Mouse (Mus musculus): ENCODE data around the gene Cd200r2.

DNA sequence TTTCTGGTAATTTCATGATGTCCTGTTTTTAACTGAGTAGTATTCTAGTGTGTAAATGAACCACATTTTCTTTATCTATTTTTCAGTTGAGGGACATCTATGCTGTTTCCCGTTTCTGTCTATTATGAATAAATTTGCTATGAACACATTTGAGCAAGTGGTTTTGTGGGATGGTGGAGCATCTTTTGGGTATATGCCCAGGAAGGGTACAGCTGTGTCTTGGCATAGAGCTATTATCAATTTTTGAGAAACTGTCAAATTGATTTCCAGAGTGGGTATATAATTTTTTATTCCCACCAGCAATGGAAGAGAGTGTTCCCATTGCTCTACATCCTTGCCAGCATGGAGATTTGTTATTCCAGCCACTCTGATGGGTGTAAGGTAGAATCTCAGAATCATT, 65.1 kb downstream of the Cd200r2 start:
- TF ChIP-seq CTCF (IDR thresholded peaks at IDR 0.05; ENCODE audit: insufficient read depth, low read depth, low read length) = no peak
- no peak for TF ChIP-seq POLR2A (IDR thresholded peaks at IDR 0.05; ENCODE audit: insufficient read depth, low read depth, low read length)

Data from olfactory bulb, adult 2 months (tissue).